Mouse (Mus musculus): ENCODE results near the gene Ccdc32.

Gene Ccdc32

DNA sequence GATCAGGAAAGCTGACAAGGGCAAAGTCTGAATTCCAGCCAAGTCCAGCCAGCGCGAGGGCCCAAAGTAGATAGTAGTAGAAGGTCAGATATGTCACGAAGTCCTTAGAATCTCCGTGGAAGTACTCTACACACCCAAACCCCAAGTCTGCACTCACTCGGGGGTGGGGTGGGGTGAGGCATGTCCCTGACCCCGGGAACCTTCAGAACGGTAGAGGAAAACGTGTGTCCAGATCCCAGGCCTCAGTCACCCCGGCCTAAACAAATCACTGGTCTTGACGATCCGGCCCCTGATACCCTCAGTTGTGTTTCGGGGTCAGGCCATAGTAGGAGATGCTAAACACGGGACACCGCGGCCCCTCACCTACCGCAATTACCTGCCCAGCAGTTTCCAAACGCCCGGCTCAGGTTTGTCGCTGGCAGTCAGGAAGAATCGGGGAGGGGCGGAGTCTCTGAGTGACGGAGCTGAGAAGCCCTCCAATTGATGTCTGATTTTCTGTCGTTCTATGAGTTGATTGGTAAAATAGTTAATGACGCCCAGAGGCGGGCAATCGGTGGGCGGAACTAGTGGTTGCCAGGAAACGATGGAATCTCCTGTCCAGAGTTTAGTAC is at the start of gene Ccdc32:
Ccdc32 (minus strand) TSS at position 453 of the 611 bp plus-strand sequence.
- CTCF ChIA-PET, result no interaction called here

DNA sequence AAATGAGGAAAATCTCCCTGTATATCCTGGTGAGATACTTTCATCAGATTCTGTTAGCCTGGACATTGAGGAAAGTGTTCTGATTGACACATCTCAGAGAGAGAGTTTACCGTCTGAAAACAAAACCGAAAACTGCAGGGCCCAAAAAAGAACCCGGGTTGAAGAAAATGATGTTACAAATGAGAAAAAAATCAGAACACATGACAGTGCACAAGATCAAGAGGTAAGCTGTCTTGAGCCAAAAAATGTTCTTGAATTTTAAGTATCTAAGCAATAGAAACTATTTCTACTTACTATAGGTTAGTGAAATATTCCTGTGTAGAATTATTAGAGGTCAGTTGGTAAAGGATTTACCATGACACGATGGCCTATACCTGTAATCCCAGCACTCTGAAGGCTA is 43.2 kb upstream of the Ccdc32 start:
- CTCF ChIA-PET, result no interaction called here

DNA sequence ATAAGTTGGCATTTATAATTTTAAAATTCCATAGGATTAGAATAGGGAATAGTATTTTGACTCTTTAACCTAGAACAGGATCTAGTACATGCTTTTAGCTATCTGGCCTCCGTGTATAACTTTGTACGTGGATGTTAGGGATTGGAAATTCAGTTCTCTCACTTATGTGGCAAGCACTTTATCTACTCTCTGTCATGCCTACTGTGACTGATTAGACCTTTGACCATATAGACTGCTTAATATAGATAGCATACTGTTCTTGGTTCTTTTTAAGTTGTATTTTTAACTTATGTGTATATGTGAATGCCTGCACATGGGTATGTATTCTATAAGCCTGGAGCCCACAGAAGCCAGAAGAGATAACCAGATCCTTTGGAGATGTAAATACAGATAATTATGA is 30.9 kb upstream of the Ccdc32 start:
- CTCF ChIA-PET, result interaction anchor here (0.6 kb wide), 1 partner anchor 238 kb away, joined by 3 read pairs; no protein-coding TSS in a partner anchor

DNA sequence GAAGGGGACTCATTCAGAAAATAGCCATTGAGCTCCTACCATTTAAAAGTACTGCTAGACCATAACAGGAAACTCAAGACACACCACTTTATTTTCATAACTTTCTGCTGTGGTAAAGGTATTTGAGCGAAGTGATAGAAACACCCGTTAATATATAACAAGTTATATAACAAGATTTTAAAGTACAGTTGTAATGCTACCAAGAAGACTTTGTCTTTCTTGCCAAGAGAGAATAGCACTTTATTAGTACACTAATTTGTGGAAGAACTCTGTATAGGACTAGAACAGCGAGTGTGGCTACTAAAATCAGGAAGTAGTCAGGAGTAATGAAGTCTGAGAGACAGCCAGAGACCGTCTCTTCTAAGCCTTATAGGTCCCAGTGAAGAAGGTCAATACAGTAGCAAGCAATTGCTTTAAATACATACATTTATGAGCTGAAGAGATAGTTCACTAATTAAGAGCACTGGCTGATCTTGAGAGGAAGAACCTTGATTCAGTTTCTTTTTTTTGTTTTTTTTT is 21.0 kb upstream of the Ccdc32 start:
- CTCF ChIA-PET, result no interaction called here

DNA sequence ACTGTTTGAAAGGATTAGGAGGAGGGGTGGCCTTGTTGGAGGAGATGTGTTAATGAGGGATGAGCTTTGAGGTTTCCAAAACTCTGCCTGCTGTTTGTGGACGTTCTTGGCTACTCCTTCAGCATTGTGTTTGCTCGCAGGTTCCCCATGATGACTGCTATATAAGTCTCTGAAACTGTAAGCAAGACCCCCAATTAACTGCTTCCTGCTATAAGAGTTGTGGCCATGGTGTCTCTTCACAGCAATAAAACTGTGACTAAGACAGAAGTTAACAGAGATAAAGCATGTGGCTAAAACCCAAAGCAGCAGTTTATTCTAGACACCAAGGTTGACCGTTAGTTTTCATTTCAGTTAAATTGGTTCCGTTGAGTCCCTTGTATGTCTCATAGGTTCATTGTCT is 18.7 kb upstream of the Ccdc32 start:
- CTCF ChIA-PET, result no interaction called here

DNA sequence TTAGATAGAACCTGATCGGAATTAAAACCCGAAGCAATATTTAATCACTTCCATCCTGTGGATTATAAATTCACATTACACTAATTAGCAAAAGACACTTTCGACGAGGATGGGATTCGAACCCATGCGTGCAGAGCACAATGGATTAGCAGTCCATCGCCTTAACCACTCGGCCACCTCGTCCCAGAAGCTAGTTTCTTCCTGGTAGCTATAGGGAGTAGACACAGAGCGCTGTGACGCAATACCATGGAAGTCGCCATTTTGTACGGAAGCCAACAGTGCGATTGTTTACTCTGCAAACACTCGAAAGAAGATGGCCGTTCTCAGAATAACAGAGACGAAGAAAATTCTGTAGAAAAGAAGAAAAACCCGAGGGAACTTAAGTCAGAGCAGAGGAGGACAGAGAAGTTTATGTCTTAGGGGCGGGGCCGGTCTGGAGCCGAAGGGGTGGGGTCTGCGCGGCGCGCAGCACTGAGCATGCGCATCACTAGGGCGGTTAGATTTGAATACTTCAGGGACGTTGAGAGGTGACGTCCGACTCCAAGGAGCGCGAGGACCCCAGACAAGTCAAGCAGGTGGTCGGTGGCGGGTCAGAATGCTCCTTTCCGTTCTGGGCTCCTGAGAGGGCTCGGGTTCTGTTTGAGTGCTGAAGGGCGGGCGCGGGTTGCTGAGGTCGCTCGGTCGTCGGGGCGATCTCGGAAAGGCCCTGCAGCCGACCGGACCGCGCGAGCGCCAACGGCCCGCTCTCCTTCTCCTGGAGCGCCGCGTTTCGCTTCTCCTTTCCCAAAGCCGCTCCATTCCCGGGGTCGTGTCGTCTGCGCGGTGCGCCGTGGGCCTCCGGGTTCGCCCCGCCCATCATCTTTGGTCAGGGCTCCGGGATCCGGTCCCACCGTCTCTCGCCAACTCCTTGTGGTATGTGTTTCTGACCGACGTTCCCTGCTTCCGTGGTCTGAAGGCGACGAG is 17.7 kb upstream of the Ccdc32 start, which contains the start of gene Knl1:
Knl1 (plus strand) TSS at position 471 of the 963 bp plus-strand sequence.
- CTCF ChIA-PET, result interaction anchor here (0.5 to 0.7 kb wide), 2 partner anchors 31 to 161 kb away, joined by 4 to 13 read pairs; no protein-coding TSS in a partner anchor

DNA sequence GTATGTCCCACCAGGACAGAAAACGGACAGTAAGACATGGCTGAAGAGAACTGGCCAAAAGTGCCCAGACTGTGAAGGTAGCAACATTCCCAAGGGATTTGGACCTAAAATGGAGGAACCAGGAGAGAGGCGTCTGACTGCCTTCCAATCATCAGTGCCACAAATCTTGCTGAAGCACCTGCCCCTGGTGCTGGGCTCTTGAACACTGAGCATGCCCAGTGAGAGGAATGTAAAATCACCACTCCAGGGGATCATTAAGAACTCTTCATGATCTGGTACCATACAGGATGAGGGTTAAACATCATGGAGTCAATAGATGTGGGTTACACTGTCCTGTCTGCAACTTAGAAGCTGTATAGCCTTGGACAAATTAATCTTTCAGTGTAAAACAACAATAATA is 16.0 kb upstream of the Ccdc32 start:
- CTCF ChIA-PET, result interaction anchor here (0.6 kb wide), 1 partner anchor 265 kb away, joined by 19 read pairs; no protein-coding TSS in a partner anchor

DNA sequence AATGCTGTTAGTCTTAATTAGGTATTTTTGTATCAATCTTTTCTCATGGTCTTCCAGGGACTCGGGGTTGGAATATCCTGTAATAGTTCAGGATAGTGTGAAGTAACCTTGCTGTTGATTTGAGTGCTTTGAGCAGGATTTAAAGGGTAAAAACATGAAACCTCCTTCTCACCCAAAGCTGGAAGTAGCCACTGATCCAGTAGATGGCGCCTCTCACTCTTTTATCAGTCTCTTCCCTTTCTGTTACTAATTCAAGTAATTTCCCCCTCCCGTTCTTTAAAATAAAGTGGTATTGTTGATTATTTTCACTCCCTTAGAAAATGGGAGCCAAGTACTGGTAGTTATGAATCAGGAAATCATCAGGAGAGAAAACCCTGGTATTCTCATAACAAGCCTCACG is 11.7 kb upstream of the Ccdc32 start:
- CTCF ChIA-PET, result interaction anchor here (0.6 kb wide), 1 partner anchor 69 kb away, joined by 9 read pairs; no protein-coding TSS in a partner anchor

DNA sequence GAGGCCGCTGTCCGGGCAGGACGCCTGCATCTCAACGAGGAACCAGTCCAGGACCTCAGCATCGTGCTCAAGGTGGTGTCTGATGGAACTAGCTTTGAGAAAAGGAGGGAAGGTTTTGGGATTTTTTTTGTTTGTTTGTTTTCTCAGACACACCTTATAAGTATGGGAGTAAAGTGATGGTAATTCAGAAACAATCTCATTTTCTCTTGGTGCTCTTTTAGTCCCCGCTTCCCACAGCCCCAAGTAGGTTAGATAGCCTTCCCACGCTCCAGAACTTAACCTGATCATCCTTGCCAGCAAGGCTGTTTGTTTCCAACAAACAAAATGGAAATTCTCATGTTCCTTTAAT is 6.2 kb upstream of the Ccdc32 start:
- CTCF ChIA-PET, result no interaction called here

DNA sequence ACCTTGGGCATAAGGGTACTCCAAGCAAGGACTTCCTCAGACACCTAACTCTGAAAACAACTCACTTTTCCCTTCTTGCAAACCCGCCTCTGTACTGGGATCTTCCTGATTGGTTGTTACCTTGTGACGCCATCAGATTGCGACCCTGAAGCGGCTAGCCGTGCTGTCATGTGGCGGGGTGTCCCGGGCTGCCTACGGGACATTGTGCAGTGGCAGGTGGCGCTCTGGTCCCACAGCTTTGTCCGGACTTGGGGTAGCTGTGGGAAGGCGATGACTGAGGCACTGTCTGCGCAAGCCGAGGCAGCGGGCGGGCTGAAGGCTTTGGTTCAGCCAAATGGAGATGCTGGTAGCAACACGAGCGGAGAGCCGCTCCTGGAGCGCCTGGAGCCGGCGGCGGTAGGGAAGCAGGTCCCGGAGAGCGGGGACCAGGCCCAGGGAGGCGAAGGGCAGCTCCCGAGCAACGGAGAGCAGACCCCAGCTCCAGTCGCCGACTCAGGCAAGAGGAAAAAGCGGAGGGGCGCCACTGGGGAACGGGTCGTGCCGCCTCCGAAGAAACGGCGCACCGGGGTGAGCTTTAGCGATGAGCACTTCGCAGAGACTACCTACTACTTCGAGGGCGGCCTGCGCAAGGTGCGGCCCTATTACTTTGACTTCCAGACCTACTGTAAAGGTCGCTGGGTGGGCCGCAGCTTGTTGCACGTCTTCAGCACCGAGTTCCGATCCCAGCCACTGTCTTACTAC is 5.6 kb upstream of the Ccdc32 start, which contains the start of gene Rpusd2:
Rpusd2 (plus strand) TSS at position 135 of the 741 bp plus-strand sequence.
- CTCF ChIA-PET, result no interaction called here

DNA sequence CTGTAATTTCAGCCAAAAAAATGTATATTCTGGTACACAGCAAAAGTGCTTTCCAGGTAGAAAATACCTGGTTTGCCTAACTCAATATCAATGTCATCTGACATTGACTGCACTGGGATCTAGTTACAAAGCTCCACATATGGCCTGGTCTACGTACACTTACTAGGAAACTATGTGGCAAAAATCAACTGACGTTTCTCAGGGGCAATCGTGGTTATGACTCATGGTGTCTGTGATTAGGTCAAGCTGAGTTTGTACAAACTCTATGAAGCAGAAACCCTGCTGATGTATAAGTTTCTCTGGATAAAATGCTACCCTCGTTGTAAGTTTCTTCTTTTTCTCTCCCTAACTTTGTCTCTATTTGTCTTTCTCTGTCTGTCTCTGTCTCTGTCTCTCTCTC is 3.0 kb upstream of the Ccdc32 start:
- CTCF ChIA-PET, result no interaction called here

DNA sequence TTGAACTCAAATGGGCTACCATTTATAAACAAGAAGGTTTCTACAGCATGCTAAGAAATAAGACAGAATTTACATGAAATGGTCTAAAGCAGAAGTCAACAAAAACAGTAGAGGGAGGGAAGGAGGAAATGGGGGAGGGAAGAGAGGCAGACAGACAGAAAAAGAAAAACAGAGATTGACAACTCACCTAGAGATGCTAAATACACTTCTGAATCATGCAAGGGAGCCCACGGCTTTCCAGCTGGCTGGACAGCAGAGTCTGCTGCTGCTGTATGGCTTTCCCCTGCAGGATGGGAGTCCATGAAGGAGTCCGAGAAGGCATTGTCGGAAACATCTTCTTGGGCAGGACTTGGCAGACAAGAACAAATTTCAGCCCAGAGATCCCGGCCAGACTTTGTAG is 2.2 kb downstream of the Ccdc32 start:
- CTCF ChIA-PET, result no interaction called here

DNA sequence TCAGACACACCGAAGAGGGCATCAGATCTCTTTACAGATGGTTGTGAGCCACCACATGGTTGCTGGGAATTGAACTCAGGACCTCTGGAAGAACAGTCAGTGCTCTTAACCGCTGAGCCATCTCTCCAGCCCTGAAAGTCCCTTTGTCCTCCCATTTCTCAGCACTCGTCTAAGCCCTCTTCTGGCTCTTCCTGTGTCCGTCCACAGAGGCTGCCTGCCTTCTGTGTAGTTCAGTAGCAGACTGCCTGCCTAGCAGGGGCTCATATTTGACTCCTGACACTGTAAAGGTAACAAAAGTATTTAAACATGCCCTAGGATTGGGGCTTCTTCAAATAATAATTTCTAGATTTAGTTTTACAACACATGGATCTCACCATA is 4.0 kb downstream of the Ccdc32 start:
- CTCF ChIA-PET, result no interaction called here

DNA sequence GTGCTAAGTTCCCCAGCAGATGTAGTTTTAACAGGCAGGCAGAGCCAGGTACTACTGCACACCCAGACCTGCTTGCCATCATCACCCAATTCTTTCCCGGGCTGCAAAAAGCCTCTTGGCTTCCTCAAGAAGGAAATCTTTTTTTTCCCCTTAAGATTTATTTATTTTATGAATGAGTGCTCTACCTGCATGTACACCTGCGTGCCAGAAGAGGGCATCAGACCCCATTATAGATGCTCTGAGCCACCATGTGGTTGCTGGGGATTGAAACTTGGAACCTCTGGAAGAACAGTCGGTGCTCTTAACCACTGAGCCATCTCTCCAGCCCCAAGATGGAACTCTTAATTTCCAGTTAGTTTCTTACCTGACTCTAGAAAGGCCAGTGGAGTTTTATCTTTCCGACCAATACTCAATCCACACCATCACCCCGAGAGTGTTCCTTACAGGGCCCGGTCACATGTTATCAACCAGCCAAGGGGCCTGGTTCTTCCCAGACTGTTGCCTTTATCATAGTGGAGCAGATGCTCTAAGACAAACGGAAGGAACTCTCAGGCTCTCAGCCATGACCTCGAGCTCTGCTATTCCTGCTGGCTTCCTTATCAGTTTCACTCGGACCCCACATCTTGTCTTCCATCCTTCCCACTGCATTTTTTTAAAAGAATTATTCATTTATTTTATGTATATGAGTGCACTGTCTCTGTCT is 4.5 kb downstream of the Ccdc32 start:
- CTCF ChIA-PET, result interaction anchor here (0.7 kb wide), 1 partner anchor 262 kb away, joined by 3 read pairs; the partner anchor contains the start of gene Ccdc9b

DNA sequence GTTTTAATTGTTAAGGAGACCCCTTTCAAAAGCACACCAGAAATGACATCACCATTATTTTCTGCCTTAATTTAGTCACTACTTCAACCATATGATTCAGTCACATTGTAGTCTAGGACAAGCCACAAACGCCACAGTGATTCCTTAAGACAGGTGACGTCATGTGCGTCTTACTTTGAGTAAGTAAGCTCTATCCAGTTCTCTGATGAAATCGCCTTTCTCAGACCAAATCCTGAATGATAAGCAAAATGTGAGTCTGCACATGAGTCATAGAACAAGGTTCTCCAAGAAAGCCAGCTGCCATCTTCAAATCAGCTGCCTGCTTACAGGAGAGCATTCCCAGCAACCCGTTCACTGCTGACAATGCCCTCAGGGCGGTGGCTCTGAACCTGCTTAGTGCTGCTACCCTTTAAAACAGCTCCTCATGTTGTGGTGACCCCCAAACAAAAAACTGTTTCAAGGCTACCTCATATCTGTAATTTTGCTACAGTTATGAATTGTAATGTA is 6.0 kb downstream of the Ccdc32 start:
- CTCF ChIA-PET, result interaction anchor here (0.6 to 0.7 kb wide), 2 partner anchors 208 to 301 kb away, joined by 3 to 4 read pairs; no protein-coding TSS in a partner anchor

DNA sequence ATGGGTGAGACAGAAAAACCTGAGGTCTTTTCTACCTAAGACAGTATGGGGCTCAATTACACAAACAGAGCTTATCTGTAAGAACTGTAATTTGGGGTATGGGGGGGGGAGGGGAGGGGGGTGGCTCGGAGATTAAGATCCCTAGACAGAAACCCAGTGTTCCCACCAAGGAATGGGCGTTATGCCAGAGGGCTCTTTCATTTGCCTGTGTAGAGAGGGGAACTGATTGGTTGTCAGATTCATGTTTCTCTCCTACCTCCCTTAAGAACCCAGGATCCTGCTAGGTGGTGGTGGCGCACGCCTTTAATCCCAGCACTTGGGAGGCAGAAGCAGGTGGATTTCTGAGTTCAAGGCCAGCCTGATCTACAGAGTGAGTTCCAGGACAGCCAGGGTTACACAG is 9.7 kb downstream of the Ccdc32 start:
- CTCF ChIA-PET, result interaction anchor here (0.6 kb wide), 1 partner anchor 57 kb away, joined by 6 read pairs; no protein-coding TSS in a partner anchor

DNA sequence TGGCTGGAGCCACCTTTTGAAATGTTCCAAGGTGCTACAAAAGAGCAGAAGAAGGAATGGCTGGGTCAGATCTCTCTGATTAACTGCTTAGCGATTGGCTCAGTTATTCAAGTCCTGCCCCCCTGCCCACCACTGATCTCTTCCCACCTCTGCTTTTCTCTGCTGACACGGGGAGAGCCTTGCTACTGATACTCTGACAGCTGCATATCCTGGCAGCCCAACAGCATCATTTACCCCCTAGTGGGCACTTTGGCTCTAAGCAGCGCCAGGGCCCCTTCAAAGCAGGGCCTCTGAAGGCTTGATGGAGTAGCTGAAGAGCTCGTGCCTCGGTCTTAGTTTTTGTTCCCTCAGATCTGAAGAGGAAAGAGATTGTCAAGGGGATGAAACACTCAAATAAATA is 10.1 kb downstream of the Ccdc32 start:
- CTCF ChIA-PET, result interaction anchor here (0.6 kb wide), 1 partner anchor 56 kb away, joined by 6 read pairs; no protein-coding TSS in a partner anchor

DNA sequence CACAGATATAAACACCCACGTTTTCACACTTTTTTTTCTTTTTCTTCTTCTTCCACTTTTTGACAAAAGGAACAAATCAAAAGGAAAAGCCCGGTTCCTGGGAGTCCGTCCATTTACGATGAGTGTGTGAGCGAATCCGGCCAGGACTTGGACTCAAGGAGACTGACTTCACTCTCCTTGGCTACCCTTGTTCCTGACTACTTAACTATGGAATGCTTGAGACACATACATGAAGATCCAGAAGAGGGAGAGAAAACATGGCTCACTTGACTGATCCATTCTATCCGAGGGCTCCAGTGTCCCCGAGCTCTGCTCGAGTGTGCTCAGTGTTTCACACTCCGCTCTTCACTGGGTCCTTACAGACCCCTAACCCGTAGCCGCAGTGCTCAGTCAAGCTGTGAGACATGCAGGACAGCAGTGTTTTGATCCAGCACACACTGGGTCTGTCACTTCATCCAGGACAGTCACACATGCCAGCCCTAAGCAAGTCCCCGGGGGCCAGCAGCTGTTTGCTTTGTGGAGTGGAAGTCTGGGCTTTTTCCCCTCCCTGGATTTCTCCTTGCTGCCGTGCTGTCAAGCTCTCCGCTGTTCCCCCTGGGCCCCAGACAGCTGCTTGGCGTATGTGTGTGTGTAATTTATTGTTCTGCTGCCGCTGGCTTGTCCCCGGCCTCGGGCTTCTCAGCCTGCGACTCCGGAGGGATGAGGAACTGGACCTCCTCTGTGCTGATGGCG is 10.6 kb downstream of the Ccdc32 start:
- CTCF ChIA-PET, result interaction anchor here (0.6 kb wide), 1 partner anchor 308 kb away, joined by 3 read pairs; no protein-coding TSS in a partner anchor

DNA sequence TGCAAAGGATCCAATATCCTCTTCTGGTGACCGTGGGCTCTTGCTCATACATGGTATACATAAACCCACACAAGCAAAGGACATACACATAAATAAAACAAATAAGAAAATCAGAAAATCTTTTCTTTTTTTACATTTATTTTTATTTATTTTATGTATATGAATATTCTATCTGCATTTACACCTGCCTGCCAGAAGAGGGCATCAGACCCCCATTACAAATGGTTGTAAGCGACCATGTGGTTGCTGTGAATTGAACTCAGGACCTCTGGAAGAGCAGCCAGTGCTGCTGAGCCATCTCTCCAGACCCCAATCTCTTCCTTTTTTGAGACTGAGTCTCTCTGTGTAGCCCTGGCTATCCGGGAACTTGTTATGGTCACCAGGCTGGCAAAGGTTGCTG is 11.5 kb downstream of the Ccdc32 start:
- CTCF ChIA-PET, result no interaction called here

DNA sequence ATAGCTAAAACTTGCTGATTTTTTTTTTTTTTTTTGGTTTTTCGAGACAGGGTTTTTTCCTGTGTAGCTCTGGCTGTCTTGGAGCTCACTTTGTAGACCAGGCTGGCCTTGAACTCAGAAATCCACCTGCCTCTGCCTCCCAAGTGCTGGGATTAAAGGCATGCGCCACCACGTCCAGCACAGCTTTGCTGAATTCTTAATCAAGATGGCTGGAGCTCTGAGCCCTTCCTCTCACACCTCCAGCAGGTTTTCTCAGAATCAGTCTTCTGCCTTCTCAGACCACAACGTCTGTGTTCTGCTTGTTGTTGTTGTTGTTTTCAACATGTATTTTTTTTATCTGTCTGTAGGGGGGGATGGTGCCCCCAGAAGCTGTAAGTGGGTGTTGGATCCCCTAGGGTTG is 12.9 kb downstream of the Ccdc32 start:
- CTCF ChIA-PET, result interaction anchor here (0.6 to 1.1 kb wide), 4 partner anchors 10 to 90 kb away, joined by 4 to 7 read pairs (median 6); no protein-coding TSS in a partner anchor
